Mouse (Mus musculus): ENCODE data around the gene Srp54a.
"Not testable (repeated sequence)": the region's sequence is repeated elsewhere in the genome, so short reads cannot be mapped to it uniquely, and the experiment has no call there.

Gene Srp54a

DNA sequence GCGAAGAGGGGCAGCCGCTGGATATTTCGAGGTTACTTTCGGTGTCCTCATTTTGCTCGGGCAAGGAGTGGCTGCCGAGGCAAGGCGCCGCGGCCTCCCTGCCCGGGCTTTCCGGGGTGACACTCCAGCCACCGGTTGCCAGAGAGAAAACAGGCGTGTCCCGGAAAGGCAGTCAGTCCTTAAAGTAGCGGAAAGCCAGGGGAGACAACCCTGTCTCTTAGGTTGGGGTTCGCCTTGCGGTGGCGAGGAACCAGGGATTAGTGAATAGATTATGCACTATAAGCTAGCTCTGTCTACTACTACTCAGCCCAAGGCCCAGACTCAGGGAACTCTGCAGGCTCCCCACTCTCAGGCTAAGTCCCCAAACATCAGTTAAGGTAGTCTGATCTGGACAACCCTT, 44.7 kb downstream of the Srp54a start:
- not testable (repeated sequence) for DNase-seq (ENCODE audit: low spot score in 2 of 2)

DNA sequence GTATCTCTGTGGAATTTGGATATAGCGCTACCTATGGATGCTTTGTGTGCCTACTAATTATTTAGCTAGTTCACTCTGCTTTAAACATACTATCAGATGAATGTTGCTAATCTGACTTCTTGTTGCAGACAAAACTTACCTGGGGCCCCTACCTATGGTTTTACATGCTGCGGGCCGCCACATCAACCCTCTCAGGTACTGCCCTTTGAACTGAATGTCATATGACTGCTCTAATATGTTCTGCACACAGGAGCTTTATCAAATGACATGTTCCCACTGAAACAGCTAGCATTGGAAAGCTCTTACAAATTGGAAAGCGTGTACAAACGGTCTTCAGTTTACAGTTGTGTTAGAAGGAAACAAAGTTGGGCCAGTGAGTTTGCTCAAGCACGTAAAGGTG, 55.5 kb downstream of the Srp54a start:
- DNase-seq (ENCODE audit: low spot score in 2 of 2) = not testable (repeated sequence)

- not testable (repeated sequence) for DNase-seq (ENCODE audit: low spot score in 2 of 2)
Measured at GRCm38 (mm10) chr12:55137859-55138258, 57.8 kb downstream of the Srp54a start.

GRCm38 (mm10) chr12:55154559-55155448, 74.7 kb downstream of the Srp54a start, which contains the start of gene Srp54b:
Gene Srp54b, plus strand, starts transcription at chr12:55155104.
- DNase-seq (ENCODE audit: low spot score in 2 of 2) = not testable (repeated sequence)

DNA sequence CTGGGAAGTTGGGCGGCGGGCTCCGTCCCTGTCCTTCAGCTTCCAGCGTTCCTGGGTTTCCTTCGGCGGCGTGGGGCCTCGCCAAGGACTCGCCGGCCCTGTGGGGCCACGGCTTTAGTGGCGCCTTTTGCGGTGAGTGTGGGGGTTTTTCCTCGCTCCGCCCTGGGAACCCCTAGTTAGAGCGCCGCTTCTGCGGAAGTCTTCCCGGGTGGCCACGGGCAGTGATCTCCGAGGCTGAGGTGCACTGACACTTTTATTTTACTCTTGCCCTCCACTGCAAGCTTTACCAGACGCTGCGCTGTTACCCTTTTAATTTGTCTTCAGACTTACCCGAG, 75.4 kb downstream of the Srp54a start:
- DNase-seq (ENCODE audit: low spot score in 2 of 2) = not testable (repeated sequence)
